Mouse (Mus musculus) cerebellum, postnatal 25 days (tissue): ENCODE measurements at regions not wholly inside any gene's neighbourhood (a gene's known extent, or its start where the extent isn't known, plus 50 kb on each side); places are given as distances from the start of the nearest gene placed in this dataset.
"Not testable (repeated sequence)": the region's sequence is repeated elsewhere in the genome, so short reads cannot be mapped to it uniquely, and the experiment has no call there.

Experiments used
- DNase-seq, 2 experiments: peaks; one replicate each; pipeline ENCODE4 v3.0.0; 2021; ENCODE audit warnings: mixed read lengths in 2 of 2

DNA sequence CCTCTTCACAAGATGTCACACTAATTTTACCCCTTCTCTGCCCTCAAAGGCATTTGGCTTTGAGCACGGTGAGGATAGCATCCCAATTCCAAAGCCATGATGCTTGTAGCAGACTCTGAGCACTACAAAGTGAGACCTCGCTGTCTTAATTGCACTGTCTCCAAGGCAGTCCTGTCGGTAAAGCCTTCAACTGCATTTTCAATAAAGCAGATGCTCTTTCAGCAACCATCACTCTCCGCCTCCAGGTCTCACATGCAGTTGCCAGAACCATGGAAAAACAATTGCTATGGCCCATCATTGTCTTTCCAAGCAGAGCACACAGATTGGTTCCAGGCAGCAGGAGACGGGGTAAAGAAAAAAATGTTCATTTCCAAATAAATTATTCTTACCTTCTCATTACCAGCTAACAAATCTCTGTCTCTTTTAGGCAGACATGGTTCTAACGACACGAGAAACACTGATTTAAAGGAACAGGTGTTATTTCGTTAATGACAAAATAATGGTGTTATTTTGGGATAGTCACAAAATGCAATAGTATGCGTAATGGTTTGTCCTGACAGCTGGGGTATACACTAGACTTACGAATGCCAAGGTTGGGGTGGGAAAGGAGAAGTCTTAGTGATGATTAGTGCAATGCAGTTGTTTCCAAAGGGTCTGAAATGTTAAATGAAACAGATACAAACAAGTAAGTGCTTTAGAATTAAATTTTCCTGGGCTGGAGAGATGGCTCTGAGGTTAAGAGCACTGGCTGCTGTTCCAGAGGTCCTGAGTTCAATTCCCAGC lies 175.2 kb downstream of the Enc1 start:
- no peak for DNase-seq

- DNase-seq = no peak
Measured at GRCm38 (mm10) chr13:97415381-97415780, 174.5 kb downstream of the Enc1 start.

- DNase-seq = peak in 1 of 2 experiments; percentile 20
Measured at GRCm38 (mm10) chr13:97412151-97412550, 171.2 kb downstream of the Enc1 start.

- no peak for DNase-seq
Measured at GRCm38 (mm10) chr13:97410550-97411201, 169.8 kb downstream of the Enc1 start.

- no peak for DNase-seq
Measured at GRCm38 (mm10) chr13:97409891-97410525, 169.1 kb downstream of the Enc1 start.

- DNase-seq = no peak
Measured at GRCm38 (mm10) chr13:97409291-97409780, 168.4 kb downstream of the Enc1 start.

DNA sequence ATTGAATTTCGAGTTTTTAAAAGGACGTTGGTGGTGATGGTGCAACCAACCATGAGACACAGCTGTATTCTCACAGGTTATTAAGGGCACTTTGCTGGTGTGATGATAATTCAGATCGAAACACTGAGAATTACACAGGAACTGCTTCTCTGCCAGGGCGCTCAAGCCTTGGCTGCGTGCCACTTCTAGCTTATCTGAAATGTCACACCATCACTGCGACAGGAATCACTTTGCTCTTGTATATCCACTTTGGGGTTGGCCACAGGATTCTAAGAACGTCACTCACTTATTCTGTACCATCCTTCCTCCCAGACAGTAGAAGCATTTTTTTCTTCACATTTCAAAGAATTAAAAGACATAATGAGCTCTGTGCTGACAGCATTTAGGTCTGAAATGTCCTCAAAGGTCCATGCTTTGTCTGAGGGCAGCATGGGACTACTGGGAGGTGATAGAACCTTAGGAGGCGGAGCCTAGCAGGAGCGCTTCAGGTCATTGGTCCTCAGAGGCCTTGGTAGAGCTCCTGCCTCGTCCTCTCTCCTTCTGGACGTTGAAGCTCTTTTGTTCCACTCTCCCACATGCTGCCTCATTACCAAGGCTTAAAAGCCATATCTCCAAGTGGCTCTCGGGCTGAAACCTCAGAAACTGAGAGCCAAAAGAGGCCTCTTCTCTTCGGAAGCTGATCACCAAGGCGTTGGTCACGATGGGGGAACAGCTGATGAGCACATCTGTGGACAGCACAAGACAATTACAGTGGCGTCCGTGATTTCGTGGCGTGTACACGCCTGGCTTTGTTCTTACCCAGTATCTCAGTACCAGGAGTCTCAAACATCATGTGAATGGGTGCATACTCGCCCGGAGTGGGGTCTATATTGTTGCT lies 167.7 kb downstream of the Enc1 start:
- peak in 1 of 2 experiments; percentile 53 for DNase-seq

DNA sequence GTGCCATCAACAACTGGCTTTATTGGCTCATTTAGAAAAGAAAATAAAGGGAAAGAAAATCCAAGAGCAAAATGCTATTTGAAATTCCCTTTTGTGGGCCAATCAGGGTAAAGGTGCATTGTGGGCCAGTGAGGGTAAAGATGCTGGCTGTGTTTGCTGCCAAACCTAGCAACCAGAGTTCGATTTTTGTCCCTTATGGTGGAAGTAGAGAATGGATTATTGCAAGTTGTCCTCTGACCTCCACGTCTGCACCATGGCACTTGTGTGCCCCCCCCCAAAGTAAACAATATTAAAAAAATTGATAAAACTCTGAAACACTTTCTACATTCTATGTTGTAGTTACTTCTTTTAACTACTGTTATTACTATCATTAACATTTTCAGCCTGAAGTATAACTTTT lies 166.9 kb downstream of the Enc1 start:
- no peak for DNase-seq

- no peak for DNase-seq
Measured at GRCm38 (mm10) chr13:97406678-97407077, 165.8 kb downstream of the Enc1 start.

DNA sequence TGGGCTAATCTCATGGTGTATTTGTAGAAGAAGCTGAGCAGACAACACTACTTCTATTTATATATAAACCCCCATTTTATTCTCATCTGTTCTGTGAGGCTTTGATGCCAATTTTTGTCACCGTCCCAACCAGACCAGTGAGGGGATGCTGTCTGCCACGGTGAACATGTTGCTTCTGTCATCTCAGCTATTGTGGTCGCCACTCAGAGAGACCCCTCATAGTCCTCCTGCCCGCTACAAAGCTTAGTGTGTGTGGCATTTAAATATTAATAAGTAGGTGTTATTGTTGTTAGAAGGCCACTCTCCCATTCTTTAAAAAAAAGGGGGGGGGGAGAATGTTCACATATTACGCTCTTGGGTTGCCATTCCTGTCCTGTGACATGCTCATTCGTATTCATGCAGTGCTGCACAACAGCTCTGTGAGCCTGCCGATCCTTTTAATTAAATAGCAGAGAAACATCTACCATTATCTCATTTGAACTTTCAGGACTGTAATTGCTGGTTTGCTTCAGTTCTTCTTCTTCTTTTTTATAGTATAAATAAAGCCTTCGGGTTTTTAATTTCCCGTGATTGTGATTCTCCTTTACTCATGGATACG lies 161.4 kb downstream of the Enc1 start:
- DNase-seq = no peak

GRCm38 (mm10) chr13:97401620-97402019 lies 160.7 kb downstream of the Enc1 start:
- no peak for DNase-seq

DNA sequence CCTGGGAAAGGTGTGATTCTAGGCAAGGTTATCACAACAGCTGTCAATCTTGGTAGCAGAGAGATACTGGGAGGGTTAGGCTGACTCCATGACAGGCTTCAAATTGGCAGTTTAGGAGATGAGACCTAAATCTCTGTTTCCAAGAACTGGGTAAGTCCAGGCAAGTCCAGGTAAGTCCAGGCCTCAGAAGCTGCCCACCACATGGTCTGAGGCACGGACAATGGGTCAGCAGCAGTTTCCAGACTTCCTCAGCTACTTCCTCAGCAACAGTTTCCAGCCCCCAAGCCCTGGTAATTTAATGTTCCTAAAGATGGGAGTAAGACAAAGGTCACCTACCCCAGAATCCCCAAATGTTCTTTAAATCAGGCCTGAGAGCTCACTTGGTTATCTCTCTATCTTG lies 157.1 kb downstream of the Enc1 start:
- DNase-seq = no peak

DNA sequence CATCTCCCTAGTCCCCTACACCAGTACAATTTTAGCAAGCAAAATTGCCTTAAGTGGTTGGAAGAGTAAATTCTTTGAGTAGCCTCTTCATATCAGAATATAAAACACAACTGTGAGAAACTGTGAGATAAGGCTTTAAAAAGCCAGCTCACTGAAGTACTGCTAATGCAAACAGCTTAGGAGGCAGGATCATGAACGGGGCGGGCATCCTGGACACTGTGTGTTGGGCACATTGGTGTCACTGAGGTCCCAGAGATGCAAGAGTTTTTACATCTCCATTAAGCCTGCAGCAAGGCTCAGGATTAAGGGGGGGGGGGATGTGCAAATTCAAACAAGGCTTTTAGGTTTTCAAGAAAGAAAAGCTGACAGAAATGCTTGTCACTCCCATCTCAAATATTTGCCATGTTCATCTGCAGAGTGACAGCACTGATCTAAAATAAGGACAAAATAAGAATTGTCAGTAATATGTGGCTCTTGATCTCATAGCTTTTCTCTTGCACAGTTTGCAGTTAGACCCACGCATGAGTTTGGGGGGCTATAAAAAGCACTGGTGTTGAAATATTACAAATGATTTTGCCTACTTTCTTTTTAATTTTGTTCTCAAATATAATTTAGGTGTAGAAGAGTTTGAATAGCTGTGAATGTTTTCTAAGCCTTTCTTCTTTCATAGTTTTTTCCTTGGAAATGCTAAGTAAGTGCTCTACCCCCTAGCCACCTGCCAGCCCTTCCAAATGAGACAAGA lies 156.2 kb downstream of the Enc1 start:
- DNase-seq = no peak

DNA sequence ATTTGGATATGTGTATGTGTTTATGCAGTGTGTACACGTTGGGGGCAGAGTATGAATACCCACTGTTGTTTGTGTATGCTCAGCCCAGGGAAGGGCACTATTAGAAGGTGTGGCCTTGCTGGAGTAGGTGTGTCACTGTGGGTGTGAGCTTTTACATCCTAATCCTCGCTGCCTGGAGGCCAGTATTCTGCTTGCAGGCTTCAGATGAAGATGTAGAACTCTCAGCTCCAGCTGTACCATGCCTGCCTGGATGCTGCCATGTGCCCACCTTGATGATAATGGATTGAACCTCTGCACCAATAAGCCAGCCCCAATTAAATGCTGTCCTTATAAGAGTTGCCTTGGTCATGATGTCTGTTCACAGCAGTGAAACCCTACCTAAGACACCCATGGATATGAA lies 155.4 kb downstream of the Enc1 start:
- not testable (repeated sequence) for DNase-seq

GRCm38 (mm10) chr13:97394756-97395454 lies 154.0 kb downstream of the Enc1 start:
- no peak for DNase-seq

DNA sequence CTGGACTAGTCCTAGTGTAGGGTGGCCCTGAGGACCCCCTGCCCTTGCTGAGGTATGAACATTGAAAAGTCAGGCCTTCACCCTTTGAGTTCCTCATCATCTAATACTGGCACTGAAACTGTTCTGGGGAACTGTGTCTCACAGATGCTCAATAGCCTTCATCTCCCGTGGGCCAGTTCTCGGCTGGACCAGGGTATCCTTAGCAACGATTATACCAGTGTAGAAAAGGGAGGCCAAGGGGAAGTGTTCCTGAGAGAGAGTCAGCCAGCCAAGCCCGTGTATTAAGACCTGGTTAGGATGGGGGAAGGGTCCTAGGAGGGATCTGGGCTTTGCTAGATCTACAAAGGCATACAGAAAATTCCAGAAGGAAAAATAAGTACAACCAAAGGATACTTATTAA lies 153.2 kb downstream of the Enc1 start:
- no peak for DNase-seq

- no peak for DNase-seq
Measured at GRCm38 (mm10) chr13:97393456-97393855, 152.6 kb downstream of the Enc1 start.

GRCm38 (mm10) chr13:97390449-97390930 lies 149.6 kb downstream of the Enc1 start:
- DNase-seq = peak; percentile 11 to 16

- peak; percentile 8 to 27 for DNase-seq
Measured at GRCm38 (mm10) chr13:97388851-97389479, 148.1 kb downstream of the Enc1 start.

DNA sequence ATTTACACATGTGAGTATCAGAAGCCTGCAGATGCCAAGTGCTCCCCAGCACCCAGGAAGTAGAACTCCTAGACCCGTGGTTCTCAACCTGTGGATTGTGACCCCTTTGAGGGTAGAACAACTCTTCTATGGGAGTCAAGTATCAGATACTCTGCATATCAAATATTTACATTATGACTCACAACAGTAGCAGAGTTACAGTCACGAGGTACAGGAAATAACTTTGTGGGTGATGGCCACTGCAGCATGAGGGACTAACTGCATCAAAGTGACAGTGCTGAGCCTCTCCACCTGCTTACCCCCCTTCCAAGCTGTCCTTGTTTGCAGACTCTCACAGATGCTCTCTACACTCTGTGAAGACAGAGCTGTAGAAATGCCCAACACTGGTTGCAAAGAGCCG lies 145.6 kb downstream of the Enc1 start:
- no peak for DNase-seq
